Mouse (Mus musculus) lung, postnatal 0 days (tissue): ENCODE measurements around the gene A4galt. TPM values are rescaled to one million over a fixed set of nuclear protein-coding genes. Genes with fewer than 3 reads are reported as not detected.

Experiments
- ATAC-seq: fragments of 200-750 bp; cut with Nextera tagmentation; 2 replicates; pipeline ENCODE4 v1.8.0; 2017; ENCODE audit warnings: moderate library complexity
- DNase-seq: peaks from one replicate; pipeline ENCODE4 v3.0.0-alpha.2; 2016; ENCODE audit warnings: low spot score
- H3K27ac ChIP-seq: fragments of 300-500 bp; sonication (generic); 2 replicates; pipeline ENCODE4 v1.5.1; 2014; ENCODE audit warnings: antibody characterized with exemption, mild to moderate bottlenecking, low read length, mixed read lengths
- H3K27me3 ChIP-seq: fragments of 300-500 bp; sonication (generic); replicated peaks from 2 replicates; pipeline ENCODE4 v1.6.1; 2014; ENCODE audit warnings: low read length, mixed read lengths; ENCODE audit not compliant: insufficient read depth
- H3K36me3 ChIP-seq: fragments of 300-500 bp; sonication (generic); 2 replicates; pipeline ENCODE4 v1.6.1; 2014; ENCODE audit warnings: low read length, mixed read lengths; ENCODE audit not compliant: insufficient read depth
- H3K4me1 ChIP-seq: fragments of 300-500 bp; sonication (generic); 2 replicates; pipeline ENCODE4 v1.6.1; 2014; ENCODE audit warnings: antibody characterized with exemption, low read depth, low read length, mixed read lengths; ENCODE audit not compliant: insufficient read depth
- H3K4me2 ChIP-seq: fragments of 300-500 bp; sonication (generic); replicated peaks from 2 replicates; pipeline ENCODE4 v1.6.1; 2014; ENCODE audit warnings: low read depth, mild to moderate bottlenecking, low read length, moderate library complexity, mixed read lengths
- H3K4me3 ChIP-seq: fragments of 300-500 bp; sonication (generic); 2 replicates; pipeline ENCODE4 v1.5.1; 2014; ENCODE audit warnings: low read depth, low read length
- H3K9ac ChIP-seq: fragments of 300-500 bp; sonication (generic); replicated peaks from 2 replicates; pipeline ENCODE4 v1.6.1; 2014; ENCODE audit warnings: low read depth, mild to moderate bottlenecking
- H3K9me3 ChIP-seq: fragments of 300-500 bp; sonication (generic); 2 replicates; pipeline ENCODE4 v1.6.1; 2016; ENCODE audit warnings: low read length, mixed read lengths
- CTCF ChIP-seq: IDR thresholded peaks from 2 replicates; pipeline ENCODE4 v1.5.1; 2016; ENCODE audit warnings: antibody characterized with exemption, mild to moderate bottlenecking
- EP300 ChIP-seq: IDR thresholded peaks from 2 replicates; pipeline ENCODE4 v1.6.1; 2016; ENCODE audit warnings: antibody characterized with exemption, mild to moderate bottlenecking, control low read depth
- WGBS: fragments of 180-500 bp; shearing (Covaris S2); extraction: QIAGEN DNeasy Blood & Tissue Kit; methylation state at CpG from one replicate; pipeline ENCODE4 v1.1.7; 2014; 5-methylcytosine and 5-hydroxymethylcytosine counted together
- polyA plus RNA-seq: library from polyadenylated mRNA; unstranded; fragments of >200 nt; fragmentation: Nextera tagmentation; extraction: Ambion mirVana; gene quantifications from 2 replicates; pipeline ENCODE4 v1.2.1, GENCODE M21; 2015

The A4galt gene
- polyA plus RNA-seq, 1 experiment from 2014 or later = 16.0 TPM

- TF ChIP-seq EP300 = no peak
- no peak for TF ChIP-seq CTCF
- H3K9me3 ChIP-seq = no peaks in the 10 kb centered on the region
- 76% methylated on average over 4 of the region's 4 CpGs for WGBS
- peaks cover 5% of the 10 kb centered on the region; the same call in 1 of the 2 replicates for H3K4me1 ChIP-seq
- no peak overlapping the region for H3K4me2 ChIP-seq
- no peak for ATAC-seq
- H3K9ac ChIP-seq = no peak overlapping the region
- no peak overlapping the region for H3K4me3 ChIP-seq
- no peak for DNase-seq
- no peaks in the 10 kb centered on the region for H3K27me3 ChIP-seq
- H3K36me3 ChIP-seq = no peaks in the 10 kb centered on the region
- no peak overlapping the region for H3K27ac ChIP-seq
These were observed 44.5 kb upstream of the A4galt start for GRCm38 (mm10) chr15:83296050-83296449.

GRCm38 (mm10) chr15:83294954-83295353, 43.4 kb upstream of the A4galt start:
- Histone ChIP-seq H3K27me3 (no peaks in the 10 kb centered on the region), H3K4me1 (peaks cover 4% of the 10 kb centered on the region; the same call in 1 of the 2 replicates), H3K4me3 (no peak overlapping the region), H3K9me3 (no peaks in the 10 kb centered on the region), H3K4me2 (no peak overlapping the region), H3K9ac (no peak overlapping the region), H3K36me3 (no peaks in the 10 kb centered on the region), H3K27ac (peak overlapping the region; percentile 85; the same call in 1 of the 2 replicates)
- DNase-seq (peak; percentile 31), ATAC-seq (no peak)
- WGBS = 69% methylated on average over 3 of the region's 3 CpGs
- no peak for TF ChIP-seq CTCF
- no peak for TF ChIP-seq EP300

DNA sequence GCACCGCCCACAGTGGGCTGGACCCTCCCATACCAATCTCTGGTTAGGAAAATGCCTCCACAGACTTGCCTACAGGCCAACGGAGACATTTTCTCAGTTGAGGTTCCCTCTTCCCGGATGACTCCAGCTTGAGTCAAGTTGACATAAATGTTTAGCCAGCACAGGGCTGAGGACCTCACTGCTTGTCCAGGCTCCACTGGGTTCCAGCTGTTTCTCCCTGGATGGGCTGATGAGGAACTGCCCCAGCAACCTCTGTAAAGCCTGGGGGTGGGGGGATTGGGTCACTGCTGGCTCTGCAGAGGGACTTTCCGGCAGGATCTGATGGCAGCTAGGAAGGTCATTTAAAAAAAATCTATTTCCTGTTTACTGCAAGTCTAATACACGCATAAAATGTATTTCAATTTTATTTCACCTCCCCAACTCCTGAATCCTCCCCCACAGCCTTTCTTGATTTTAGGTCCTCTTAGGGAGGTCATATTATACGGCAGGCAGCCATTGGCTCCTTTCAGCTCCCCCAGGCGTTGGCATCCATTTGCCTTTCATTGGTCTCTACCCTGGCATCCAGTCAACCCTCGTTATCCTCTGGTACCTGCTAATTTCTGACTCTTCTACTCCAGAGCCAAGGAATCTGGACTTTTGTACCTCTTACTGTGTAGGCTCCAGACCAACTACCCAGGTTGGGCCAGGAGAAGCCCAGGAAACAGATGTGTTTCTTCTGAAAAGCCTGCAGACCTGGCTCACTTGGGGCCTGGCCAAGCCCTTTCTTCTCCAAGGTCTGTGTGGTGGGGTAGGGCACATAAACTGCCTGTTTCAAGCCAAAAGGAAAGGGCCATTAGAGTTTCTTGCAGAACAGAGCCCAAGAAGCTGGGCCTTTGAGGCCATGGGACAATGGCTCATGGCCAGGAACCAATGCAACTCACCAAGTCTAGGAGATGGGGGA, 42.4 kb upstream of the A4galt start:
- Histone ChIP-seq H3K36me3 (no peaks in the 10 kb centered on the region), H3K4me2 (no peak overlapping the region), H3K4me1 (peaks cover 2% of the 10 kb centered on the region; the same call in 1 of the 2 replicates), H3K9me3 (no peaks in the 10 kb centered on the region), H3K4me3 (no peak overlapping the region), H3K9ac (no peak overlapping the region), H3K27me3 (no peaks in the 10 kb centered on the region), H3K27ac (peak overlapping the region; percentile 85)
- ATAC-seq (peak; percentile 51), DNase-seq (peak; percentile 44)
- TF ChIP-seq EP300 (0 out of 2 replicates have a peak, but pooled peaks have one; percentile 37), CTCF (no peak)
- 67% methylated on average over 8 of the region's 8 CpGs for WGBS

DNA sequence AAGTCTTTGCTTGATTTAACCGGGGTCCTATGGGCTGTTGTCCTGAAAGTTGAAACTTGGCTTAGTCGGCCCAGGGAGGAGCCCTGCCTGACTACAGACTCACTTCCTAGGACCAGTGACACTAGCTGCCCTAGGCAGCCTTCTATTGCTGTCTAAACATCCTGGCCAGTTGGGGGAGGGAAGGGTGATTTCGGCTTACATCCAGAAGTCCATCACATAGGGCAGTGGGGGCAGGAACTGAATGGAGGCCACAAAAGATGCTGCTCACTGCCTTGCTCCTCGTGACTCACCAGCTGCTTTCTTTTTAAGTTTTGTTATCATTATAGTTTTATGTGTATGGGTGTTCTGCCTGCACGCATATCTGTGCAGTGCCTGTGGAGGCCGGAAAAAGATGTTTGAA, 41.6 kb upstream of the A4galt start:
- TF ChIP-seq EP300 (peak; percentile 60; the same call in 1 of the 2 replicates), CTCF (no peak)

DNA sequence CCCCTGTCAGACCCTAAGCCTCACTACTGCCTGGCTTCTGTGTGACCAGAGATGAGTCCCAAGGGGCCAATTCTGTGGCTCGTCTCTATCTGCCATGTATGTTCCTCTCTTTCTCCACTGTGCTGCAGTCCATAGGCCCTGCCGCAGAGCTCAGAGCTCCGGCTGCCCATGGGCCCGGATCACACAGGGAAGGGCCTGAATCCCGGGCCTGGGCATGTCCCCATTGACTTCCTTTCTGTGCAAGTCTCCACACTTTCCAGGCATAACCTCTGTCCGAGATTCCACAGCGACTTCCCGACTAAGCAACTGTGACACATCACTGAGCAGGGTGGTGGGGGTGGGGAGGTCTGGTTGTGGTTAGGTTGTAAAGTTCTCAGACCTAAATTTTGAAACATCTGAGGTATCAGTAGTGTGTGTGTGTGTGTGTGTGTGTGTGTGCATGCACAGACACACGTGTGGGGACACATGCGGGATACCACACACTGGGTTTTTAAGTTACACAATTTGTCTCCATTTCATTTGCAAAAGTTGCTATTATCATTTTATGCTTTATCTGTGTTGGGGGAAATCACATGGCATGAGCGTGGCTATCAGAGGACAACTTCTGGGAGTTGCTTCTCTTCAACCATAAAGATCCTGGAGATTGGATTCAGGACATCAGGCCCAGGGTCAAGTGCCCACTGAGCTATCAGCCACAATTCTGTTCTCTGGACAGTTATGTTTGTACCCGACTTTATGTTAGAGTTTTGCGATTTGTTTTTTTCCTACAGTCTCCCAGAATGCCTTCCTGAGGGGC, 40.9 kb upstream of the A4galt start:
- H3K27ac ChIP-seq = peak overlapping the region; percentile 85
- TF ChIP-seq EP300 (no peak), CTCF (no peak)
- no peak overlapping the region for H3K4me3 ChIP-seq
- no peaks in the 10 kb centered on the region for H3K9me3 ChIP-seq
- ATAC-seq (0 out of 2 replicates have a peak, but pooled peaks have one; percentile 8), DNase-seq (no peak)
- H3K4me2 ChIP-seq = no peak overlapping the region
- H3K4me1 ChIP-seq = peaks cover 2% of the 10 kb centered on the region; the same call in 1 of the 2 replicates
- no peak overlapping the region for H3K9ac ChIP-seq
- H3K36me3 ChIP-seq = no peaks in the 10 kb centered on the region
- H3K27me3 ChIP-seq = no peaks in the 10 kb centered on the region
- 77% methylated on average over 13 of the region's 13 CpGs for WGBS

More for the DNA sequence above, 41.6 kb upstream of the A4galt start:
- Histone ChIP-seq H3K27ac (peak overlapping the region; percentile 85), H3K4me1 (peaks cover 2% of the 10 kb centered on the region; the same call in 1 of the 2 replicates), H3K9me3 (no peaks in the 10 kb centered on the region), H3K9ac (no peak overlapping the region), H3K36me3 (no peaks in the 10 kb centered on the region), H3K27me3 (no peaks in the 10 kb centered on the region), H3K4me3 (no peak overlapping the region), H3K4me2 (no peak overlapping the region)
- WGBS = 57% methylated on average over 6 of the region's 6 CpGs
- ATAC-seq (peak; percentile 84), DNase-seq (peak; percentile 68)

DNA sequence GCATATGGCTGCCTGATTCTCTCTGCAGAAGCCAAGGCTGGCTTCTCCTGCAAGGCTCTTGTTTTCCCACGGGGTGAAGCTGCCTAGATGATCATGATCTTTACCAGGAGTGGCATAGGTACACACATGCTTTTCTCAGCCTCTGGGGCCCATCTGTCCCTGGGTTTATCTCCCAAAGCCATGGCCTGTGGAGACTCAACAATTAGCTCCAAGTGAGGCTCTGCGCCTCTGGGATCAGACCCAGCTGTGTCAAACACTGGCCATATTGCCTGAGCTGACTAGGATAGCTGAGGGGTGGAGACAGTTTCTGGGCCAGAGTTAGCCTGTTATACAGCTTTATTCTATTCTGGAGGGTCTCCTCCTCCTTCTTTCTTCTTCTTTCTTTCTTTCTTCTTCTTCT, 39.3 kb upstream of the A4galt start:
- TF ChIP-seq EP300 (no peak), CTCF (no peak)
- Histone ChIP-seq H3K4me1 (peaks cover 2% of the 10 kb centered on the region; the same call in 1 of the 2 replicates), H3K9me3 (no peaks in the 10 kb centered on the region), H3K36me3 (no peaks in the 10 kb centered on the region), H3K9ac (no peak overlapping the region), H3K27ac (no peak overlapping the region), H3K4me3 (no peak overlapping the region), H3K27me3 (no peaks in the 10 kb centered on the region), H3K4me2 (no peak overlapping the region)
- ATAC-seq = no peak
- no peak for DNase-seq
- WGBS = 76% methylated on average over 2 of the region's 2 CpGs
